Mouse (Mus musculus) MEL (cell line): Measurements from ENCODE around the gene Cacna1c. TPM values are rescaled to one million over a fixed set of nuclear protein-coding genes. Genes with fewer than 3 reads are reported as not detected.

Experiments used
- DNase-seq: peaks from one replicate; pipeline ENCODE4 v3.0.0; 2011; ENCODE audit warnings: low read depth, low spot score
- H3K27ac ChIP-seq: 2 replicates; pipeline ENCODE4 v1.5.1; 2012; ENCODE audit warnings: low read depth, mild to moderate bottlenecking, control low read depth, low read length, moderate library complexity; ENCODE audit not compliant: control insufficient read depth
- H3K27me3 ChIP-seq, 2 experiments: fragments of 150-350 bp in 1 of 2; sonication (generic) in 1 of 2; 2 replicates each; pipeline ENCODE4 v1.6.1; 2012; ENCODE audit warnings: low read length in 2 of 2, mild to moderate bottlenecking in 2 of 2, improper control_type of control experiment in 1 of 2, moderate library complexity in 1 of 2; ENCODE audit not compliant: insufficient read depth in 2 of 2, control insufficient read depth in 1 of 2
- H3K36me3 ChIP-seq, 2 experiments: 2 replicates each; pipeline ENCODE4 v1.6.1; 2012 to 2014; ENCODE audit warnings: low read length in 2 of 2, improper control_type of control experiment in 1 of 2, inconsistent platforms in 1 of 2, mild to moderate bottlenecking in 1 of 2; ENCODE audit not compliant: insufficient read depth in 2 of 2, control insufficient read depth in 1 of 2
- H3K4me1 ChIP-seq, 2 experiments: fragments of 150-350 bp in 1 of 2; sonication (generic) in 1 of 2; 2 replicates each; pipeline ENCODE4 v1.6.1; 2012; ENCODE audit warnings: low read length in 2 of 2, improper control_type of control experiment in 1 of 2, mild to moderate bottlenecking in 1 of 2; ENCODE audit not compliant: insufficient read depth in 2 of 2, control insufficient read depth in 1 of 2
- H3K4me3 ChIP-seq, 2 experiments: fragments of 150-350 bp in 1 of 2; sonication (generic) in 1 of 2; 2 replicates each; pipeline ENCODE4 v1.5.1; 2012; ENCODE audit warnings: low read depth in 2 of 2, low read length in 2 of 2, mild to moderate bottlenecking in 2 of 2, moderate library complexity in 2 of 2, control low read depth in 1 of 2, improper control_type of control experiment in 1 of 2; ENCODE audit not compliant: control insufficient read depth in 1 of 2, insufficient read depth in 1 of 2
- H3K79me2 ChIP-seq: 2 replicates; pipeline ENCODE4 v1.6.1; 2012; ENCODE audit warnings: mild to moderate bottlenecking, low read length, moderate library complexity; ENCODE audit not compliant: control insufficient read depth, poor library complexity, insufficient read depth
- H3K9ac ChIP-seq: 2 replicates; pipeline ENCODE4 v1.6.1; 2012; ENCODE audit warnings: low read depth, mild to moderate bottlenecking, control low read depth, low read length, moderate library complexity; ENCODE audit not compliant: control insufficient read depth, poor library complexity, severe bottlenecking
- H3K9me3 ChIP-seq: fragments of 150-350 bp; sonication (generic); replicated peaks from 2 replicates; pipeline ENCODE4 v1.6.1; 2012; ENCODE audit warnings: mild to moderate bottlenecking, low read length, improper control_type of control experiment, moderate library complexity; ENCODE audit not compliant: insufficient read depth
- BHLHE40 ChIP-seq: IDR thresholded peaks from 2 replicates; pipeline ENCODE4 v1.6.1; 2012; ENCODE audit warnings: low read depth, mild to moderate bottlenecking, inconsistent platforms, low read length, improper control_type of control experiment, borderline replicate concordance
- CHD1 ChIP-seq: IDR thresholded peaks from 2 replicates; pipeline ENCODE4 v1.6.1; 2012; ENCODE audit warnings: low read depth, mild to moderate bottlenecking, inconsistent platforms, low read length, improper control_type of control experiment
- CTCF ChIP-seq, 3 experiments: IDR thresholded peaks in 2 of 3; conservative IDR thresholded peaks in 1 of 3; 2 replicates each; pipeline ENCODE4 v1.5.1; 2011 to 2012; ENCODE audit warnings: low read length in 3 of 3, low read depth in 2 of 3, mild to moderate bottlenecking in 2 of 3, improper control_type of control experiment in 1 of 3, inconsistent platforms in 1 of 3, mixed read lengths in 1 of 3, moderate library complexity in 1 of 3; ENCODE audit not compliant: control insufficient read depth in 1 of 3, insufficient read depth in 1 of 3, poor library complexity in 1 of 3, severe bottlenecking in 1 of 3
- E2F4 ChIP-seq: IDR thresholded peaks from 2 replicates; pipeline ENCODE4 v1.6.1; 2011; ENCODE audit warnings: low read depth, low read length, improper control_type of control experiment, borderline replicate concordance
- GABPA ChIP-seq: IDR thresholded peaks from 2 replicates; pipeline ENCODE4 v1.6.1; 2012; ENCODE audit warnings: low read depth, mild to moderate bottlenecking, inconsistent platforms, low read length, improper control_type of control experiment, moderate library complexity
- HCFC1 ChIP-seq: IDR thresholded peaks from 2 replicates; pipeline ENCODE4 v1.6.1; 2012; ENCODE audit warnings: low read depth, mild to moderate bottlenecking, inconsistent platforms, low read length, improper control_type of control experiment, moderate library complexity
- JUND ChIP-seq: IDR thresholded peaks from 2 replicates; pipeline ENCODE4 v1.6.1; 2011; ENCODE audit warnings: low read depth, mild to moderate bottlenecking, improper control_type of control experiment, low read length
- MAFK ChIP-seq: IDR thresholded peaks from 2 replicates; pipeline ENCODE4 v1.6.1; 2011; ENCODE audit warnings: low read depth, mild to moderate bottlenecking, low read length, improper control_type of control experiment, borderline replicate concordance
- MAX ChIP-seq: IDR thresholded peaks from 2 replicates; pipeline ENCODE4 v1.6.1; 2011; ENCODE audit warnings: low read length, improper control_type of control experiment
- MAZ ChIP-seq: IDR thresholded peaks from 2 replicates; pipeline ENCODE4 v1.6.1; 2012; ENCODE audit warnings: low read depth, mild to moderate bottlenecking, inconsistent platforms, low read length, improper control_type of control experiment
- MXI1 ChIP-seq: IDR thresholded peaks from 2 replicates; pipeline ENCODE4 v1.6.1; 2011; ENCODE audit warnings: mild to moderate bottlenecking, low read depth, low read length, improper control_type of control experiment
- MYC ChIP-seq: IDR thresholded peaks from 2 replicates; pipeline ENCODE4 v1.6.1; 2011; ENCODE audit warnings: low read depth, mild to moderate bottlenecking, low read length, improper control_type of control experiment, moderate library complexity
- NRF1 ChIP-seq: IDR thresholded peaks from 2 replicates; pipeline ENCODE4 v1.6.1; 2014; ENCODE audit warnings: low read depth, mild to moderate bottlenecking, inconsistent platforms, low read length, improper control_type of control experiment, moderate library complexity; ENCODE audit not compliant: poor library complexity, insufficient read depth, severe bottlenecking
- POLR2A ChIP-seq, 2 experiments: IDR thresholded peaks; 2 replicates each; pipeline ENCODE4 v1.6.1; 2011 to 2012; ENCODE audit warnings: low read length in 2 of 2, mild to moderate bottlenecking in 2 of 2, control low read depth in 1 of 2, improper control_type of control experiment in 1 of 2, low read depth in 1 of 2, moderate library complexity in 1 of 2; ENCODE audit not compliant: control insufficient read depth in 1 of 2, insufficient read depth in 1 of 2, poor library complexity in 1 of 2
- POLR2AphosphoS2 ChIP-seq: IDR thresholded peaks from 2 replicates; pipeline ENCODE4 v1.6.1; 2011; ENCODE audit warnings: low read length, improper control_type of control experiment
- SIN3A ChIP-seq: IDR thresholded peaks from 2 replicates; pipeline ENCODE4 v1.6.1; 2012; ENCODE audit warnings: low read length, improper control_type of control experiment, inconsistent platforms
- SMC3 ChIP-seq: IDR thresholded peaks from 2 replicates; pipeline ENCODE4 v1.6.1; 2011; ENCODE audit warnings: low read depth, low read length, improper control_type of control experiment
- TAL1 ChIP-seq: IDR thresholded peaks from 2 replicates; pipeline ENCODE4 v1.6.1; 2012; ENCODE audit warnings: mild to moderate bottlenecking, inconsistent platforms, low read length, moderate library complexity, mixed read lengths
- TCF12 ChIP-seq: IDR thresholded peaks from 2 replicates; pipeline ENCODE4 v1.6.1; 2014; ENCODE audit warnings: low read depth, mild to moderate bottlenecking, inconsistent platforms, low read length, improper control_type of control experiment, moderate library complexity
- USF2 ChIP-seq, 2 experiments: IDR thresholded peaks; 2 replicates each; pipeline ENCODE4 v1.6.1; 2011 to 2012; ENCODE audit warnings: improper control_type of control experiment in 2 of 2, low read length in 2 of 2, borderline replicate concordance in 1 of 2, inconsistent platforms in 1 of 2, low read depth in 1 of 2, mild to moderate bottlenecking in 1 of 2; ENCODE audit not compliant: insufficient read depth in 1 of 2
- ZMIZ1 ChIP-seq: IDR thresholded peaks from 2 replicates; pipeline ENCODE4 v1.6.1; 2012; ENCODE audit warnings: low read depth, mild to moderate bottlenecking, inconsistent platforms, low read length, improper control_type of control experiment, moderate library complexity
- polyA plus RNA-seq, 2 experiments: library from polyadenylated mRNA; stranded (reverse) in 1 of 2; unstranded in 1 of 2; fragments of >175 nt in 1 of 2; fragments of >200 nt in 1 of 2; gene quantifications; 2 replicates each; pipeline versions ENCODE4 v1.2.1 to v1.2.4; 2012; ENCODE audit warnings: low replicate concordance in 2 of 2, low read depth in 1 of 2; ENCODE audit not compliant: insufficient read length in 2 of 2, insufficient read depth in 1 of 2, missing spikeins in 1 of 2
- total RNA-seq: library from RNA; depleted of rRNA; stranded (reverse); fragments of 300-350 nt; gene quantifications from 2 replicates; pipeline ENCODE4 v1.2.3, GENCODE M21; 2012

The Cacna1c gene
- total and polyA plus RNA-seq, 3 experiments = 3.4 to 4.4 TPM; not detected in 1

- Histone ChIP-seq H3K27ac (no peak overlapping the region), H3K4me3 (no peak overlapping the region), H3K27me3 (peaks cover 0 to 19% of the 10 kb centered on the region in 2 experiments; a peak in 3 of 4 replicates), H3K9me3 (no peaks in the 10 kb centered on the region), H3K9ac (no peak overlapping the region), H3K36me3 (no peaks in the 10 kb centered on the region), H3K4me1 (no peaks in the 10 kb centered on the region), H3K79me2 (no peaks in the 10 kb centered on the region)
- TF ChIP-seq JUND (no peak), CTCF (IDR thresholded peaks at IDR 0.05 in 2 of 3, conservative IDR thresholded peaks at IDR 0.05 in 1 of 3; ENCODE audit: control insufficient read depth in 1 of 3, insufficient read depth in 1 of 3, low read depth in 2 of 3, low read length in 3 of 3, poor library complexity in 1 of 3, severe bottlenecking in 1 of 3) (no peak)
- no peak for DNase-seq
These were observed 248.9 kb downstream of the Cacna1c start for GRCm38 (mm10) chr6:118947286-118947685.

- Histone ChIP-seq H3K79me2 (no peaks in the 10 kb centered on the region), H3K9ac (no peak overlapping the region), H3K27ac (no peak overlapping the region), H3K36me3 (no peaks in the 10 kb centered on the region), H3K27me3 (peaks cover 0 to 21% of the 10 kb centered on the region in 2 experiments; a peak in 3 of 4 replicates), H3K4me1 (no peaks in the 10 kb centered on the region), H3K4me3 (no peak overlapping the region), H3K9me3 (no peaks in the 10 kb centered on the region)
- no peak for TF ChIP-seq MAX
- no peak for TF ChIP-seq TAL1
- no peak for TF ChIP-seq SIN3A
- TF ChIP-seq E2F4 = no peak
- no peak for TF ChIP-seq HCFC1
- TF ChIP-seq MAFK = no peak
- TF ChIP-seq MAZ = no peak
- TF ChIP-seq CTCF (IDR thresholded peaks at IDR 0.05 in 2 of 3, conservative IDR thresholded peaks at IDR 0.05 in 1 of 3; ENCODE audit: control insufficient read depth in 1 of 3, insufficient read depth in 1 of 3, low read depth in 2 of 3, low read length in 3 of 3, poor library complexity in 1 of 3, severe bottlenecking in 1 of 3) = no peak
- no peak for TF ChIP-seq MYC
- TF ChIP-seq USF2 (IDR thresholded peaks at IDR 0.05; ENCODE audit: borderline replicate concordance in 1 of 2, insufficient read depth in 1 of 2, low read depth in 1 of 2, low read length in 2 of 2) = no peak
- TF ChIP-seq BHLHE40 = no peak
- no peak for TF ChIP-seq CHD1
- no peak for TF ChIP-seq MXI1
- TF ChIP-seq SMC3 = no peak
- no peak for TF ChIP-seq NRF1
- no peak for TF ChIP-seq POLR2AphosphoS2
- no peak for TF ChIP-seq ZMIZ1
- no peak for TF ChIP-seq GABPA
- no peak for TF ChIP-seq POLR2A (IDR thresholded peaks at IDR 0.05; ENCODE audit: control insufficient read depth in 1 of 2, insufficient read depth in 1 of 2, low read depth in 1 of 2, low read length in 2 of 2, poor library complexity in 1 of 2)
- TF ChIP-seq TCF12 = no peak
- no peak for DNase-seq
These were observed 249.6 kb downstream of the Cacna1c start for GRCm38 (mm10) chr6:118946660-118947059.
